Mouse (Mus musculus) liver, embryonic 14.5 days (tissue): ENCODE data around the gene Dhps.

Source experiments
- CTCF ChIP-seq: IDR thresholded peaks from 2 replicates; pipeline ENCODE4 v1.5.1; 2016; ENCODE audit warnings: antibody characterized with exemption, low read depth, control low read depth
- EP300 ChIP-seq: IDR thresholded peaks from 2 replicates; pipeline ENCODE4 v1.6.1; 2016; ENCODE audit warnings: antibody characterized with exemption, low read depth

- TF ChIP-seq EP300 = no peak
- peak; percentile 100 for TF ChIP-seq CTCF
Observed at GRCm38 (mm10) chr8:85076993-85077392, 5.4 kb downstream of the Dhps start.
